Mouse (Mus musculus) ovary, adult 18-20 months (tissue): ENCODE data around the gene Rfxap.
"Not testable (repeated sequence)": the region's sequence is repeated elsewhere in the genome, so short reads cannot be mapped to it uniquely, and the experiment has no call there.

Experiments used
- DNase-seq: peaks from one replicate; pipeline ENCODE4 v3.0.0; 2022; ENCODE audit warnings: low spot score, mixed read lengths

The Rfxap gene

DNA sequence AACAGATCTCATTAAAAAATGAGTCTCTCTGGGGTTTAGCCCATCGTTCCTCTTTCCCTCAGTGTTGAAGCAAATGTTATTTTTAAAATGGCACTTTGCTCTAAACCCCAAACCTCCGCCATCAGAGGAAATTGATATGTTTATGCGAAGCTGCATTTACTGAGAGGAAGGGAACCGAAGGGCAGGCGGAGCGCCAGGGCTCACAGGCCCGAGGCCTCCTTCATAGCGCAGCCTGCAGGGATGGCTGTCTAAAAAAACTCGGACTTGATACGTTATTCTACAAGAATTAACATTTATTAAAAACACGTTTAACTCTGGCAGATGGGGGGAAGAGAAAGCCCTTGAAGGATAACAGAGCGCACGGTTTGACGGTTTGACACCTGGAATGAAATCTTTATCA lies 41.6 kb downstream of the Rfxap start:
- DNase-seq: no peak

DNA sequence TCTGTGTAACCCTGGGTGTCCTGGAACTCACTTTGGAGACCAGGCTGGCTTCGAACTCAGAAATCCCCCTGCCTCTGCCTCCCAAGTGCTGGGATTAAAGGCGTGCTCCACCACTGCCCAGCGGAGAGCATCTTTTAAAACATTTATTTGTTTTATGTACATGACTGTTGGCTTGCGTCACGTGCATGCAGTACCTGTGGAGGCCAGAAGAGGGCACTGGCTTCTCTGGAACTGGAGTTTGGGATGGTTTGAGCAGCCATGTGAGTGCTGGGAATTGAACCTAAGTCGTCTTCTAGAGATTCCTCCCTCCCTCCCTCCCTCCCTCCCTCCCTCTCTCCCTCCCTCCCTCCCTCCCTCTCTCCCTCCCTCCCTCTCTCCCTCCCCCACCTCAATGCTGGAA lies 42.1 kb downstream of the Rfxap start:
- DNase-seq: not testable (repeated sequence)

DNA sequence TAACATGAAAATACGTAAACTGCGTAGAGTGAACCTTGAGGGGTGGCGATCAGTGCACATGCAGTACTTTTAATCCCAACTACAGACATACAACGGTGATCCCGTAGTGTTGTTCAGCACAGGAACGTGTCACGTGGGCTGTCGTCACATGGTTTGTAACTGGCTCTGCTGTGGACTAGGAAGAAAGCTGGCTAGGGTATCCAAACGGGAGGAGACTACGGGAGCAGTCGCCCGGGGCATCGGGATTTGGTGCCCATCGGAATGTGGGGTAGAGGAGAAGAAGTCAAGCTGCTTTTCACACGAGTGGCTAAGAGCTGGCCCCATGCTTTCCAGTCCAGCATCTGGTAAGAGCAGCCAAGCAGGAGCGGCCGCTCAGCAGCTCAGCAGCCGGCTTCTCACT lies 43.2 kb downstream of the Rfxap start:
- DNase-seq: no peak

DNA sequence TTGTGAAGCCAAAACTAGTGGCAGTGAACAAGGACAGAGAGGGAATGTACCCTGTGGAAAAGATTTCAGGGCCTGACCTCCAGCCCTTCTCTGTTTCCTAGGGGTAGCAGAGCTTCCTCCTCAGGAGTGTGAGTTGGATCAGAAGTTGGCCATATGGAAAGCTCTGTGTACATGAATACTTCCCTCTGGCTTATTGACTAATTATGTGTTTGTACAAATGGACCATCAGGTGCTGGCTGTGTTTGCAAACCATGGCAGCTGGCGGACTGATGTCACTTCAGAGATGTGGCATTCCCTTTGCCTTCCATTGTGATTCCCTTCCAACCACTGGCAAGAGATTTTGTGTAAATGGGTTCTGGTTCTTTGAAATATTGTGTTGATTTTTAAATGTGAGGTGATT lies 46.3 kb downstream of the Rfxap start:
- DNase-seq: no peak

DNA sequence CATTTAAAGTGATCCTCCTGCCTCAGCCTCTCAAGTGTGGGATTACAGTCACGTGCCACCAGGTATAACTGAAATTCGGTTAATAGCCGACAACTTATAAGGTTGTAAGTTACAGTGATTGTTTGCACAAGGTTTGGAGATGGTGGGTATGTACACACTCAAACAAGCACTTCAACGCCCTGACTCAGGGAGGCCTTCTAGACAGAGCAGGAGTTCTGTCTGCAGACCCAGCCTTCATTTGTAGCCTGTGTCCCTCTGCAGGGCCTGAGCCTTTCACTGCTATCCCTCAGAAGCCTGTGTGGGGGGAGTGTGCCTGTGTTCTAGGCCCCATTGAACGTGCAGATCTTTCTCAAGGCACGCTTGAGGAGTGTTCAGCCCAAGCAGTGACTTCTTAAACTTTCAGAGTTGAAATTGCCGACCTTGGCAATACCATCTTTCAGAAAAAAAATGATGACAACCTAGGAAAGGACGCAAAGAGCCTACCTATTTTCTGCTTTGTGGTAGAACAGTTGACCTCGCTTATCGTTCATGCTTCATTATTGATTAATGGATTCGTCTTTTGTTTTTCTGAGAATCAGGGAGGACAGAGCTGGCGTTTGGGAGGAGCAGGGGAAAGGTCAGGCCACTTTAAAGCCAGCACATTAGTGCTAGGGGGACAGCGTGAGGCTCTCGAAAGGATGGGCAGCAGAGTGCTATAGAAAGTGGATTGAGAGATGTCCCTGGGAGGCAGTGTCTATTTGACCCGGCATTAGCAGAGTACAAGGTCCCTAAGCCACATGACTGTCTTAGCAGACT lies 47.1 kb downstream of the Rfxap start:
- DNase-seq: no peak

DNA sequence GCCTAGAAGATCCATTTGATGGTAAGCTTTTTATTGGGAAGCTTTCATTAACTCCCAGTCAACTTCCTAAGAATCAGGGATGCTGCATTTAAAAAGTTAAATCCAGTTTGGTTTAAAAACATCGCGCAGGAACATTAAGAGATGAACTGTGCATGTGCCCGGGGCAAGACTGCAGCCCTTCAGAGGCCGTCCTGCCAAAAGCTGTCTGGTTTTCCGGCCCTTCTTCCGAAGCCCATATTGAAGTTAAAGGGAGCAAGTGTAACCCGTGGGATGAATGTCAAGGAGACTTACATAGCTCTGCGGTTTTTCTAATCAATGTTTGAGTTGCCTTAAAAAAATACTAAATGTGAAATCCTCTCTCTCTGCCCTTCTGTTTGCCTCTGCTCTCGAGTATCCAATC lies 48.4 kb downstream of the Rfxap start:
- DNase-seq: peak; percentile 24

DNA sequence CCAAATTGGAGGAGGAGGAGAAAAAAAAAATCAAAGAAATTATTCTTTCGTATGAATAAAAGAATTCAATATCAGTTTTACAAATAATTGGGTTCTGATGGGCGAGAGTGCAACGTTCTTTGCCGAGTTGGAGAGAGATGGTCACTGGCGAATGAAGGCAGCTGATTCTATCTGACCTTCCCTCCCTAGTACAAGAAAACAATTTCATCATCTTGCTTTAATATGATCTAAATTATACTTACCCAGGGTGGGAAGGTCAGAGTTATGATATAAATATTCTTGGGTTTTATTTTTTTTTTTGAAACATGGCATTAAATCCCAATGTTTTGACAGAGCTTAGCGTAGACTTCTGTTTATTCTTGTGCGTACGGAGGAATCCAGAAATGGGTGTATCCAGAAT lies 50.1 kb downstream of the Rfxap start:
- DNase-seq: no peak

DNA sequence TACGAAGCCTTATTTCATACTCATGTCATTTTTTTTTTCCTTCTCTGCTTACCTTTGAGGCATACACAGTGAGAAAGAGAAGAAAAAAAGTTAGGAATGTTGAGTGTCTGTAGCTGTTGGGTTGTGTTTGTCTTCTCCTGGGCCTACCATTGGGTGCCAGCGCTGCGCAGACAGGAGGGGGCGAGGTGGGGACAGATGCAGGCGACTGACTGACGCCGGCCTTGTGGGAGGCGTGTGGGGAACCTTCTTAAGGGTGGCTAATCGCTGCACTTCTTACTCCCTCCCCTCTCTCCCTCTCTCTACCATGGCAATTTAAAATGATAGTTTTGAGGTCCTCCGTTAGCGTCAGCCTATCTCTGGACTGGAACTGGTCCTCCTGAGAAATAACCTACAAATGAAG lies 51.5 kb downstream of the Rfxap start:
- peak; percentile 41 for DNase-seq

DNA sequence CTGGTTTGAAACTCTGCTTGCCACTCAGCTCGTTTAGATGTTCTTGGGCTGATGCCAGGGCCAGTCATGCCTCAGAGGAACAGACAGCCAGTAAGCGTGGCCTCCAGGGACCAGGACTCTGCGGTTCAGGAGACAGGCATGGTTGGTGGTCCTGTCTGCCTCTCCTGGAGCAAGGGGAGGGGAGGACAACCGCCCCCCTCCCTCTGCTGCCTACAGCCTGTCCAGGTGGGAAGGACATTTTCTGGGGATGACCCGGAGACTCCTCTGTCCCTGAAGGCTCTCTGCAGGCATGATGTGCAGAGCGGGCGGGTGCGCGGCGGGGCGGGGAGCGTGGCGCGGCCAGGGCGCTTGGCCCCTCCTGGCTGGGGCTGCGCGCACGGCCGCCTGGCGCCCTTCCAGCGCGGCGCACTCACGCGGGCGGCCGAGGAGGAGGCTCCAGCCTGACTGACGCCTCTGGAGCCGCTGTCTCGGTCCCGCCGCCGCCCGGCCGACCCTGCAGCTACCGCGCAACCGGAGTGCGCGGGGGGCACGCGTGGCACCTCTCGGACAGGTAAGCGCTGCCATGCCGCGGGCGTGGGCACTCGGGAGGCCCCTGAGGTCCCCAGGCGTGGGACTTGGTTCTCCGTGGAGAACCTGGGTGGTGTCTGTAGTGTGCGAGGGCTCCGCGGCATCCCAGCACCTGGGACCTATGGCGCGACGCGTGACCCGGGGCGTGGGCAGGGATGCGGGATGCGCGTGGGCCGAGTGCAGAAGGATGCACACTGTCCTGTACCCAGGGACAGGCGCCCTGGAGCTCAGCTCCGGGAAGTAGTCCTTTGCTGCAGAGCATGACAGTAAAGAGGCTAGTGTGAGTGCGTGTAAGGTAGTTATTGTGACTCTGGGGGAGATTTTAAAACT lies 52.2 kb downstream of the Rfxap start, which contains the start of gene Smad9:
Gene Smad9, plus strand, starts transcription at position 438 of the 897 bp plus-strand sequence.
- DNase-seq: peak; percentile 73

DNA sequence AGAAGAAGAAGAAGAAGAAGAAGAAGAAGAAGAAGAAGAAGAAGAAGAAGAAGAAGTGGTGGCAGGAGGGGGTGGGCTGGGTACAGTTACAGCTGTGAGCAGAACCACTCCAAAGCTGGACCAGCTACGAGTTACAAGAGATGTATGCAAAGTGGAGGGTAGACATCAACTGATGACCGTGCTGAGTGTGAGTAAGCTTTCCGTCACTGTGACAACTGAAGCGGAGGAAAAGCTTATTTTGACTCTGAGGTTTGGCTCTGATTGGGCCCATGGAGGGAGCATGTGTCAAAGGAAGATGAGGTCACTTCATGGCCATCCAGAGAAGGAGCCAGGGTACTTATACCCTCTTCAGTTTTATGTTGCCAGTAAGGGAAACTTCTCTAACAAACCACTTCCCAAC lies 54.2 kb downstream of the Rfxap start:
- no peak for DNase-seq
